Comparison of ENCODE assay signal across 7 mouse cellular contexts in genomic region chr10:41810564-41811455, GRCm38 (mm10). TPM values are rescaled to one million over a fixed set of nuclear protein-coding genes. Genes with fewer than 3 reads are reported as not detected.
DNase-seq lines count a peak whose midpoint lies in the region; ATAC-seq and TF ChIP-seq lines count a peak whose summit lies in the region.

No protein-coding gene starts in this region.

- WGBS in liver, adult 2 months: under 1% methylated on average over 36 of the region's 36 CpGs
- whole genome bisulfite sequencing in hindbrain, embryonic 12.5 days: 1% methylated on average over 36 of the region's 36 CpGs
- WGBS in midbrain, embryonic 11.5 days: 1% methylated on average over 36 of the region's 36 CpGs

- no peaks in the 10 kb centered on the region for H3K27me3 ChIP-seq in liver, adult 2 months (ENCODE audit: control insufficient read depth, insufficient read depth, low read length)
- H3K27me3 ChIP-seq in hindbrain, embryonic 12.5 days: no peaks in the 10 kb centered on the region
- no peaks in the 10 kb centered on the region for H3K27me3 ChIP-seq in midbrain, embryonic 11.5 days (ENCODE audit: control insufficient read depth, insufficient read depth, low read length)

- H3K4me2 ChIP-seq in hindbrain, embryonic 12.5 days (replicated peaks): peak overlapping the region; percentile 66
- H3K4me2 ChIP-seq in midbrain, embryonic 11.5 days: peak overlapping the region; percentile 65

- TF ChIP-seq POLR2A in liver, adult 2 months (IDR thresholded peaks at IDR 0.05; ENCODE audit: extremely low read depth, insufficient read depth, low read length): no peak

- H3K9ac ChIP-seq in liver, adult 2 months (ENCODE audit: low read depth, low read length): peak overlapping the region; percentile 24
- peak overlapping the region; percentile 74 for H3K9ac ChIP-seq in hindbrain, embryonic 12.5 days
- H3K9ac ChIP-seq in midbrain, embryonic 11.5 days (ENCODE audit: low read length): peak overlapping the region; percentile 77

- no peak for ATAC-seq in hindbrain, embryonic 12.5 days (ENCODE audit: low FRiP score)
- ATAC-seq in midbrain, embryonic 11.5 days (ENCODE audit: low FRiP score): no peak; the same call in 1 of the 2 replicates

- DNase-seq in liver, adult 2 months (ENCODE audit: extremely low read depth, low read depth, low spot score): peak; percentile 91
- DNase-seq in liver: no peak
- DNase-seq in midbrain, embryonic 11.5 days (ENCODE audit: low spot score, missing footprints): peak; percentile 97
- DNase-seq in right cerebral cortex, postnatal 36 days (ENCODE audit: low spot score in 2 of 2): no peak
- no peak for DNase-seq in right cerebral cortex, postnatal 4 days

- H3K9me3 ChIP-seq in hindbrain, embryonic 12.5 days (replicated peaks): no peaks in the 10 kb centered on the region
- H3K9me3 ChIP-seq in midbrain, embryonic 11.5 days (ENCODE audit: control insufficient read depth, low read length): no peaks in the 10 kb centered on the region

- no peaks in the 10 kb centered on the region for H3K36me3 ChIP-seq in liver, adult 2 months (ENCODE audit: control insufficient read depth, insufficient read depth, low read length)
- no peaks in the 10 kb centered on the region for H3K36me3 ChIP-seq in hindbrain, embryonic 12.5 days
- H3K36me3 ChIP-seq in midbrain, embryonic 11.5 days (ENCODE audit: control insufficient read depth, insufficient read depth, low read length): no peaks in the 10 kb centered on the region

- peaks cover 20% of the 10 kb centered on the region for H3K79me2 ChIP-seq in liver, adult 2 months (ENCODE audit: control insufficient read depth, insufficient read depth, low read length)

- peak overlapping the region; percentile 96 for H3K27ac ChIP-seq in liver, adult 2 months (replicated peaks; ENCODE audit: insufficient read depth, low read depth, low read length)
- H3K27ac ChIP-seq in brown adipose tissue, adult 24 weeks (replicated peaks; ENCODE audit: low read depth, low read length): peak overlapping the region; percentile 42; the same call in 1 of the 2 replicates
- peak overlapping the region; percentile 94 for H3K27ac ChIP-seq in hindbrain, embryonic 12.5 days
- no peak overlapping the region; the same call in 1 of the 2 replicates for H3K27ac ChIP-seq in midbrain, embryonic 11.5 days (ENCODE audit: low read depth, low read length)

- peak overlapping the region; percentile 83 for H3K4me3 ChIP-seq in liver, adult 2 months (ENCODE audit: insufficient read depth, low read depth, low read length)
- H3K4me3 ChIP-seq in brown adipose tissue, adult 24 weeks (ENCODE audit: insufficient read depth, low read depth, low read length): peak overlapping the region; percentile 87
- peak overlapping the region; percentile 61 for H3K4me3 ChIP-seq in hindbrain, embryonic 12.5 days
- H3K4me3 ChIP-seq in midbrain, embryonic 11.5 days (ENCODE audit: low read depth, low read length): peak overlapping the region; percentile 70

- peaks cover 9% of the 10 kb centered on the region for H3K4me1 ChIP-seq in liver, adult 2 months (ENCODE audit: control insufficient read depth, insufficient read depth, low read length)
- peaks cover 12% of the 10 kb centered on the region for H3K4me1 ChIP-seq in brown adipose tissue, adult 24 weeks (ENCODE audit: control insufficient read depth, insufficient read depth, insufficient read length, low read length)
- H3K4me1 ChIP-seq in hindbrain, embryonic 12.5 days: peaks cover 27% of the 10 kb centered on the region
- peaks cover 21% of the 10 kb centered on the region; the same call in 1 of the 2 replicates for H3K4me1 ChIP-seq in midbrain, embryonic 11.5 days (ENCODE audit: control insufficient read depth, insufficient read depth, low read length)

- no peak for TF ChIP-seq CTCF in liver, adult 2 months (IDR thresholded peaks at IDR 0.05; ENCODE audit: low read depth, low read length)

RNA-seq across cellular contexts. Expression of gene Sesn1, which starts 1.1 kb away (rescaled TPM):
- 19.9 and 24.6 TPM in 2 replicates for total RNA-seq in liver, adult 2 months (2014; rRNA removed)
- 5.2 and 5.7 TPM in 2 replicates for polyA plus RNA-seq in liver, adult 2 months (2012; rRNA removed)
- 9.5 and 14.1 TPM in 2 replicates for polyA plus RNA-seq in brown adipose tissue, adult 24 weeks (2012; ENCODE audit: insufficient read depth, insufficient read length, missing spikeins)
- polyA plus RNA-seq in hindbrain, embryonic 12.5 days (2016; fragmentation: Nextera tagmentation; extraction: Ambion mirVana): 33.0 and 35.1 TPM in 2 replicates
- polyA plus RNA-seq in midbrain, embryonic 11.5 days (2014; fragmentation: Nextera tagmentation; extraction: Ambion mirVana): 22.2 and 26.8 TPM in 2 replicates

RNA-seq across cellular contexts. Expression of gene Cep57l1, which starts 1.1 kb away (rescaled TPM):
- total RNA-seq in liver, adult 2 months (2014; rRNA removed): 8.4 and 9.2 TPM in 2 replicates
- polyA plus RNA-seq in liver, adult 2 months (2012; rRNA removed): 0.82 and 0.83 TPM in 2 replicates
- polyA plus RNA-seq in brown adipose tissue, adult 24 weeks (2012; ENCODE audit: insufficient read depth, insufficient read length, missing spikeins): 3.1 and 4.8 TPM in 2 replicates
- polyA plus RNA-seq in hindbrain, embryonic 12.5 days (2016; fragmentation: Nextera tagmentation; extraction: Ambion mirVana): 19.7 and 21.9 TPM in 2 replicates
- polyA plus RNA-seq in midbrain, embryonic 11.5 days (2014; fragmentation: Nextera tagmentation; extraction: Ambion mirVana): 21.6 and 26.4 TPM in 2 replicates

Comparison
In these comparisons a context has a peak if more than half of its experiments do, and no peak if none do; other contexts are left out.
1. DNase-seq: peak in liver, adult 2 months (single experiment) and midbrain, embryonic 11.5 days (single experiment); none in liver (single experiment), right cerebral cortex, postnatal 36 days (0 of 2) and right cerebral cortex, postnatal 4 days (single experiment).
2. H3K9ac ChIP-seq: peak in every context shown above with its lines; median percentile 77 in midbrain, embryonic 11.5 days; 74 in hindbrain, embryonic 12.5 days; 24 in liver, adult 2 months.
3. Peak in every context shown above with its lines, with median percentiles within 50 percentile points of each other: H3K4me3 ChIP-seq.